Mouse (Mus musculus): ENCODE measurements around the gene Slc26a8. TPM values are rescaled to one million over a fixed set of nuclear protein-coding genes. Genes with fewer than 3 reads are reported as not detected.

The Slc26a8 gene
- total RNA-seq, 2 experiments from 2014 or later: 0.27 to 0.33 TPM

DNA sequence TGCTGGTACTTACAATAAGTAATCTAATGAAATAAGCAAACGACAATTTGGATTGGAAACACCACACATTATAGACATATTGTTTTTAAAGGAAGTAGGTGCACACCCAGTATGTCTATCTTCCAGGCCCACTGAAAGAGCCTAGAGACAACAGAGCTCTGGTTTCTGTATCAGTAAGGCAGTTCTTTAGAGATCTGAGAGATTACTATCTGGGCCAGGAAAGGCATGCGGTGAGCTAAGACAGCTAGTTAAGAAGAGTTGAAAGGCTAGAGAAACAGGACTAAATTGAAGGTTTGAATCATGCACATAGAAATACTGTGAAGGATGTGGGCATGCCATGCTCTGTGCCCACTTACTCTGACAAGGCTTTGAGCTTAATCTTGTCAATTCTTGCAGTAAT is 77.4 kb downstream of the Slc26a8 start:
- intact Hi-C loops (cut with DNase I): no loop called here
- no peak for DNase-seq

DNA sequence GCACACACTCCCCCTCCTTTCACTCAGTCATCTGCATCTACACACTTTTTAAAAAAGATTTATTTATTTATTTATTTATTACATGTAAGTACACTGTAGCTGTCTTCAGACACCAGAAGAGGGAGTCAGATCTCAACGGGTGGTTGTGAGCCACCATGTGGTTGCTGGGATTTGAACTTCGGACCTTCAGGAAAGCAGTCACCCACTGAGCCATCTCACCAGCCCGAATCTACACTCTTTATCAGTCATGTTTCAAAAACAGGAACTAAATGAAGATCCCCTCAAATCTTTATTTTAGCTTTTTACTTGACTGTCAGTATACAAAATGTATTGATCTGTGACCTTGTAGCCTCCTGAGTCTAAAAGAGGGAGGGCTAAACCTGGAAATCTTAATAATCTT is 80.5 kb downstream of the Slc26a8 start:
- intact Hi-C loops (cut with DNase I): no loop called here
- no peak for DNase-seq

DNA sequence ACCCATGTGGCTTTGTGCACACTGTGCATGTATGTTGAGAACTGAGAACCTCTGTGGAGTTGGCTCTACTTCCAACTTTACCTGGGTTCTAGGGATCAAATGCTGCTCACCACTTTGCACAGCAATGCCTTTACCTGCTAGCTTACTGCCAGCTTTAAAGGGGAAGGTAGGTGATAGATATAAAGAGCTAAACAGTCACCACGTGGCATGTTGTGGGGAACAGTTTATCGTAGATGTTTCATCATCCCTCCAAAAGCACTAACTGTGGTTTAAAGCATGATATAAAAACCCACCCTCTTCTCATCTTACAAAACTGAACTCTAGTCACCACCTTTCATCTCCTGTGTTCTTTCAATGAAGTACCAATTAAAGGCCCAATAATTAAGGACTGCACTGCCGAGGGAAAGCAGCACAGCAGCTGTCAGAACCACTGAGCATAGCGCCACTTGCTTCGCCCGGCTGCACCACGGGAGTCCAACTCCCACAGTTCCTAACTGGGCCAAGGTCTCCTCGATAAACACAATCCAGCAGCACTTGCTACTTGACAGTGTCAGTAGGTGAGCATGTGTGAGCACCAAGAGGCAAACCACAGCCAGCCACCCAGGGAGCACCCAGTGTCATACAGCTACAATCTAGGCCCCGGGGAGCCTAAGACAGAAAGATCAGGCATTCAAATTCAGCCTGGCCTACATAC is 88.3 kb downstream of the Slc26a8 start:
- intact Hi-C loops (cut with DNase I): no loop called here
- DNase-seq: no peak

DNA sequence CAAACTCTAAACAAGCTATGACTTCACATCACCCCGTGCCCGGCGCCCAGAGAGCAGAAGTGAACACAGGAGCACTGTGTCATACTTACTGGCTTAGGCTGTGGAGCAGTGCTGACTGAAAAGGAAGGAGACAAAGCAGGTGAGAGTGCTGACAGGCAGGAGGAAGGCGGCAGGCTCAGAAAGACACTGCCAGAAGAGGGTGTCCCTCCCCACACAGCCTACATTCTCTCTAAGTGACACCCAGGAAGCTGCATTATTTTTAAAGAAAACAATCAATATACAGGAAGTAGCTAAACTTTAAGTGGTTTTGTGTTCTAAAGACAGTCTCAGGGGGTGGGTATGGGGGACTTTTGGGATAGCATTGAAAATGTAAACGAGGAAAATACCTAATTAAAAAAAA is 89.3 kb downstream of the Slc26a8 start:
- no peak for DNase-seq
- intact Hi-C loops (cut with DNase I): no loop called here

DNA sequence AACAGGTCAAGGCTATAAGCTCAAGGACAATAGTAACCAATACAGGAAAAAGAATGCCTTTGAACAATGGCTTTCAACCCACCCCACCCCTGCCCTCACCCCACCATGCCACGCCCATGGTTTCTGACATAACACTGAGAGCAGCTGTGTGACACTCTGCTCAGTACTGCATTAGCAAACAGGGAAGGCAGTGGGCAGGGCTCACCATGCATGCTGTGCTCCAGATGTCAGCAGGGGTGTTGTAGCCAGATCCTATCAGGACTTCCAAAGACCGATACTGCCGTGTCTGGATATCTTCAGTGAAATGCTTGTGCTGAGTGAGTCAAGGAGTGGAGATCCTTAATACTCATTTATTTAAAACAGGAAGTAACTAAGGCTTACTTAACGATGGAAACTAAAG is 96.1 kb downstream of the Slc26a8 start:
- intact Hi-C loops (cut with DNase I): loop anchor here (5.0 kb wide), 1 partner anchor 53 kb away; no protein-coding TSS in a partner anchor
- no peak for DNase-seq

DNA sequence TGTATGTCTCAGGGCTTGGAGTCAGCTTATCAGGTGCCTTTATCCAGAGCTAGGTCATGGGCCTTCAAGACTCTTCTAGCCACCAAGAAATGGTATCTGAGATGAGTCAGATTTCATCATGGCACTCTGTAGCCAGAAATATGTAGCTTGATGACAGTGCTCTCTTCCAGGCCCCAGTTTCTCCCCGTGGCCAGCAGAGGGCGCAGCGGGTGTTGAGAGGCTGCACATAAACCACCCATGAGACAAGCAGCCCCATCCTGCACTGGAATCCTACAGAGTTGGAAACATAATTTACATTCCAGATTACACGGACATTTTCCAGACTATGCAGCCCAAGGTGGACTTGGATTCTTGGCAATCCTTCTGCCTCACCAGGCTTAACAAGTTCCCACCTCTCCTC is 97.0 kb downstream of the Slc26a8 start:
- intact Hi-C loops (cut with DNase I): loop anchor here (5.0 kb wide), 1 partner anchor 54 kb away; no protein-coding TSS in a partner anchor
- DNase-seq: peak; percentile 53 to 55

DNA sequence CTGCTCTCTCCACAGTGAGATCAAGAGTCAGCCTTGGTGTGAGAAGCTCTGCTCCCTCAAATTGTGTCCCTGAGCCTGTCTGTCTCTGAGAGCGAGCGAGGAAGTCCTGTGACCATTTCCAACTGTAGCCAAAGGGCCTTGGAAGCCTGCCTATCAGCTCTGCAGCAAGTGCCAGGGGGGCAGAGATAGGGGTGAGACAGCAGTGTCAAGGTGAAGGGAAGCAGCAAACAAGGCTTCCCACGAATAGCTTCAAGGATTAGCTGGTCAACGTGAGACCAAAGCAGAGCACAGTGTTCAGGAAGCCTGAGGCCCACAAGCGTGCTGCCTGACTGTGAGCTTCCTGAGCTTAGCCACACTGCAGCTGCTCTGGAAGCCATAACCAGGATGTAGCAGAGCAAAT is 98.6 kb downstream of the Slc26a8 start:
- no peak for DNase-seq
- intact Hi-C loops (cut with DNase I): loop anchor here (5.0 kb wide), 1 partner anchor 56 kb away; no protein-coding TSS in a partner anchor

DNA sequence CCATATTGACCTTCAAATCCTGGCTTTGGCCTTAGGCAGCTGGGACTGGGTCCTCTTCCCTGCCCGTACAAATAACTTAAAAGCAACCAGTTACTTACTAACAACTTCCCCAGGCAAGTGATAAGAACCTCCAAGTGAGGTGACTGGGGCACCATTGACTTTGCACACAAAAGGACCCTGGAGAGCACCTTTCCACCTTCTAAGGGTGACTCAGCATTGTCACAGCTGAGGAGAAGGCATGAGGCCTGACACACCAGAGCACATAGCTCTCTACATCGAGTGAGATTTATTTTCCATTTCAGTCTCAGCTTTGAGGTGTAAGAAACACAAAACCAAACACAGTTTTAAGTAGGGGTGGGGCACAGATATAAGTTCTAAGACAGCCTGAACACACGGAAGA is 99.4 kb downstream of the Slc26a8 start:
- intact Hi-C loops (cut with DNase I): loop anchor here (5.0 kb wide), 1 partner anchor 57 kb away; no protein-coding TSS in a partner anchor
- DNase-seq: no peak

DNA sequence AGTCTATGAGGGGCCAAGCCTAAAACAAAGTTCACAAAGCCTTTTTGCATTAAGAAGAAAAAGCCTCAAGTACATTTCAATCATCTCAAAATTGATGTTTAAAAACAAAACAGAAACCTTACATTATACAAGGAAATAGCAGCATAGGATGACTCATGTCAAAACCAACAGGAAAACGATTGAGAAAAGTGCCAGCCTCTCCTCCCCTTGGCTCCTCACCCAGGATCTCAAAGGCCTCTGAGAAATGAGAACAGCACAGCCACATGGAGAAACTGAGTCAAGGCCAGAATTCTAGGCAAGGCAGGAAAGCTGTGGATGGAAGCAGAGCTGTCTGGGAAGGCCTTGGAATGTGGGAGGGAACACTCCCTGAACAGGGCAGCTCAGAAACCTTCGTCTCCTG is 101.4 kb downstream of the Slc26a8 start:
- DNase-seq: no peak
- intact Hi-C loops (cut with DNase I): no loop called here

Other genes starting within 250 kb of the Slc26a8 start
- 100 to 1,000 TPM; 107 to 115 TPM for gene Fkbp5, start 172.7 kb downstream of the Slc26a8 start, total RNA-seq (2021)
- not detected for gene Armc12, start 159.4 kb downstream of the Slc26a8 start, total RNA-seq (2021)
- gene Clpsl2, start 140.8 kb downstream of the Slc26a8 start, total RNA-seq (2021): not detected
- gene Clps, start 129.5 kb downstream of the Slc26a8 start, total RNA-seq (2021): not detected
- gene Lhfpl5, start 114.6 kb downstream of the Slc26a8 start, total RNA-seq (2021): not detected
- gene Srpk1, start 67.5 kb downstream of the Slc26a8 start, total RNA-seq (2021): 10 to 100 TPM; 24.7 to 26.6 TPM
- gene Mapk14, start 1.1 kb upstream of the Slc26a8 start, total RNA-seq (2021): 10 to 100 TPM; 83.0 to 98.3 TPM
- 1 to 10 TPM in 1 of 2 experiments, under 1 TPM in 1; 0.74 to 1.1 TPM for gene AC170998.1, start 35.9 kb upstream of the Slc26a8 start, total RNA-seq (2021)
- not detected for gene Mapk13, start 79.1 kb upstream of the Slc26a8 start, total RNA-seq (2021)
- 10 to 100 TPM; 12.5 to 20.2 TPM for gene Brpf3, start 110.9 kb upstream of the Slc26a8 start, total RNA-seq (2021)
- gene Pnpla1, start 168.2 kb upstream of the Slc26a8 start, total RNA-seq (2021): not detected
- gene 4930539E08Rik, start 225.1 kb upstream of the Slc26a8 start, total RNA-seq (2021): not detected